Mouse (Mus musculus): ENCODE data around the gene 2610042L04Rik. TPM values are rescaled to one million over a fixed set of nuclear protein-coding genes. Genes with fewer than 3 reads are reported as not detected.
"Not testable (repeated sequence)": the region's sequence is repeated elsewhere in the genome, so short reads cannot be mapped to it uniquely, and the experiment has no call there.

2610042L04Rik gene
- polyA plus RNA-seq, 1 experiment, result not detected

DNA sequence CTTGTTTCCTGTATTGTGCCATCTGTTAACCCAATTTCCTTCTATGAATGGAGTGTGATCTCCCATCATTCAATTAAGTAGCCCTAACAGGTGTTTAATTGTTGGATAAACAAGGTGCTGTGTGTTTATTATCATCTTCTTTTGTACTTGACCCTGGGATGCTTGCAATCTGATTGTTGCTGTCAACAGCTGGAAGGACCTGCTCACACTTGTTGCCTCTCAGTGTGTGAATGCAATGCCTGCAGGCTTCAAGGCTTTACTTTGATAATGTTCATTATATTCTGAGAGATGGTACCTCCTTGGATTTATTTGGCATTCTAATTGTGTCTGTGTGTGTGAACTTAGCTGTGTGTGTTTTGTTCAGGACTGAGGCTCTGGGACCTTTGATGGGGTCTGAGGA, 64.1 kb downstream of the 2610042L04Rik start:
- H3K27me3 ChIP-seq (ENCODE audit: control insufficient read depth, insufficient read depth, low read length, poor library complexity, severe bottlenecking); H3K36me3 ChIP-seq (ENCODE audit: control insufficient read depth, insufficient read depth, low read length, poor library complexity, severe bottlenecking); H3K4me1 ChIP-seq (ENCODE audit: control insufficient read depth, insufficient read depth, low read length); H3K9ac ChIP-seq (ENCODE audit: low read depth, poor library complexity, severe bottlenecking); H3K4me3 ChIP-seq (ENCODE audit: low read depth, low read length); H3K9me3 ChIP-seq (replicated peaks; ENCODE audit: control insufficient read depth, insufficient read depth, low read length, poor library complexity, severe bottlenecking); H3K27ac ChIP-seq (ENCODE audit: insufficient read depth, low read length): not testable (repeated sequence)

DNA sequence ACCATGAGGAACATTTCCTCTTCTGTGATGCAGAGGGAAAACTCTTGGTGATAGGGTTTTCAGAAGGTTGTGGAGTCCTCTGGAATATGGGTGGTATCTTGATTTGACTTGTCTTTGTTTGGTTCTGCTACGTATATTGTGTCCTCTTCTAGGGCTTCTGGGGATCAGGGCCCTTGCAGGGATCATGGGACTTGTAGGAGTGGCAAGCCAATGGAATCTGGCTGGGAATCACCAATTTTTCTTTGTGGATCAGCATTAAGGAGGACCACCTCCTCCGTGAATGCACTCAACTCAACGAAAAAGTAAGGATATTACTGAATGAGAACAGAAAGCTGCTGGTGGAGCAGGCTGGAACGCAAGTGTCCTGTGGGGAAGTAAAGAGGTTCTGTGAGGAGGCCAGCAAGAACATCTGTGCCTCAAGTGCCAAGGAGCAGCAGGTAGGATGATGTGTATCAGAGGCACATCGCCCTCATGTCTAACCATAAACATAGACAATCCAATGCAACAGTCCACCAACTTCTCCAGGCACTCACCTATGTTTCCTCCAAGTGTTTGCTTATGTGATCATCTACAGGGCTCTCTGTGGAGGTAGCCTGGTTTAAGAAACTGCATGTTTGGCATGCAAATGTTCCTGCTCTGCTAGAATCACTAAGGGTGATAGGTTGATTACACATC, 65.7 kb downstream of the 2610042L04Rik start:
- not testable (repeated sequence) for H3K27me3 ChIP-seq (ENCODE audit: control insufficient read depth, insufficient read depth, low read length, poor library complexity, severe bottlenecking); H3K9me3 ChIP-seq (replicated peaks; ENCODE audit: control insufficient read depth, insufficient read depth, low read length, poor library complexity, severe bottlenecking); H3K4me3 ChIP-seq (ENCODE audit: low read depth, low read length); H3K9ac ChIP-seq (ENCODE audit: low read depth, poor library complexity, severe bottlenecking); H3K27ac ChIP-seq (ENCODE audit: insufficient read depth, low read length); H3K36me3 ChIP-seq (ENCODE audit: control insufficient read depth, insufficient read depth, low read length, poor library complexity, severe bottlenecking); H3K4me1 ChIP-seq (ENCODE audit: control insufficient read depth, insufficient read depth, low read length)

DNA sequence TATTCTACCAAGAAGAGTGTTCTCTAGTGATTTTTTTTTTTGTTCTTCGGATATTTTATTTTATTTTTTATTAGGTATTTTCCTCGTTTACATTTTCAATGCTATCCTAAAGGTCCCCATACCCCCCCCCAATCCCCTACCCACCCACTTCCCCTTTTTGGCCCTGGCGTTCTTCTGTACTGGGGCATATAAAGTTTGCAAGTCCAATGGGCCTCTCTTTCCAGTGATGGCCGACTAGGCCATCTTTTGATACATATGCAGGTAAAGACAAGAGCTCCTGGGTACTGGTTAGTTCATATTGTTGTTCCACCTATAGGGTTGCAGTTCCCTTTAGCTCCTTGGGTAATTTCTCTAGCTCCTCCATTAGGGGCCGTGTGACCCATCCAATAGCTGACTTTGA, 66.7 kb downstream of the 2610042L04Rik start:
- H3K27me3 ChIP-seq (ENCODE audit: control insufficient read depth, insufficient read depth, low read length, poor library complexity, severe bottlenecking); H3K27ac ChIP-seq (ENCODE audit: insufficient read depth, low read length); H3K9ac ChIP-seq (ENCODE audit: low read depth, poor library complexity, severe bottlenecking); H3K4me3 ChIP-seq (ENCODE audit: low read depth, low read length); H3K4me1 ChIP-seq (ENCODE audit: control insufficient read depth, insufficient read depth, low read length); H3K9me3 ChIP-seq (replicated peaks; ENCODE audit: control insufficient read depth, insufficient read depth, low read length, poor library complexity, severe bottlenecking); H3K36me3 ChIP-seq (ENCODE audit: control insufficient read depth, insufficient read depth, low read length, poor library complexity, severe bottlenecking): not testable (repeated sequence)

DNA sequence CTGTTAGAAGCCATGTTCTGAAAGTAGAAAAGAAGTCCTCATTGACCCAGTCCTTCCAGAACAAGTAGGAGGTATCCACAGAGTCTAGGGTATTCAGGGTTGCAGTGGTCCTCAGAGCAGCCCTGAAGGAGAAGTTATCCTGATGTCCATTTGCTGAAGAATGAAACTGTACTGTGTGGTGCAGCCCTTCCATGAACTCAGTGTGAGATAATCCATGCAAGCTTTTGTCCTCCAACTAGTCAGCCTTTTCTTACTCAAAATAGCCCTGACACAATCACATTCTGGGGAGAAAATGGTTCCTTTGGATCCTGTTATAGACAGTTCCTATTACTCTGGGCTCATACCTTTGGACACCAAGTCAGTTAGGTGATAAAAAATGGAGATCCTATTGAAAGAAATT, 69.3 kb downstream of the 2610042L04Rik start:
- H3K4me3 ChIP-seq (ENCODE audit: low read depth, low read length); H3K27ac ChIP-seq (ENCODE audit: insufficient read depth, low read length); H3K9me3 ChIP-seq (replicated peaks; ENCODE audit: control insufficient read depth, insufficient read depth, low read length, poor library complexity, severe bottlenecking); H3K36me3 ChIP-seq (ENCODE audit: control insufficient read depth, insufficient read depth, low read length, poor library complexity, severe bottlenecking); H3K9ac ChIP-seq (ENCODE audit: low read depth, poor library complexity, severe bottlenecking); H3K4me1 ChIP-seq (ENCODE audit: control insufficient read depth, insufficient read depth, low read length); H3K27me3 ChIP-seq (ENCODE audit: control insufficient read depth, insufficient read depth, low read length, poor library complexity, severe bottlenecking): not testable (repeated sequence)

Other genes starting within 250 kb of the 2610042L04Rik start
- not detected in 2 replicates for gene Gm8108, start 224.2 kb upstream of the 2610042L04Rik start, polyA plus RNA-seq (2011; ENCODE audit: insufficient read depth, insufficient read length, low read depth, missing spikeins)
- not detected in 2 replicates for gene Gm3127, start 169.7 kb upstream of the 2610042L04Rik start, polyA plus RNA-seq (2011; ENCODE audit: insufficient read depth, insufficient read length, low read depth, missing spikeins)
- not detected in 2 replicates for gene Gm2974, start 152.2 kb upstream of the 2610042L04Rik start, polyA plus RNA-seq (2011; ENCODE audit: insufficient read depth, insufficient read length, low read depth, missing spikeins)
- gene Gm3138, start 85.1 kb upstream of the 2610042L04Rik start, polyA plus RNA-seq (2011; ENCODE audit: insufficient read depth, insufficient read length, low read depth, missing spikeins), result not detected in 2 replicates
- not detected in 2 replicates for gene Gm3149, start 17.5 kb upstream of the 2610042L04Rik start, polyA plus RNA-seq (2011; ENCODE audit: insufficient read depth, insufficient read length, low read depth, missing spikeins)
- not detected in 2 replicates for gene Gm3159, start 62.8 kb downstream of the 2610042L04Rik start, polyA plus RNA-seq (2011; ENCODE audit: insufficient read depth, insufficient read length, low read depth, missing spikeins)
- gene Gm3164, start 80.7 kb downstream of the 2610042L04Rik start, polyA plus RNA-seq (2011; ENCODE audit: insufficient read depth, insufficient read length, low read depth, missing spikeins), result 1.2 TPM in 1 of 2 replicates, not detected in the other
- gene Gm3173, start 96.2 kb downstream of the 2610042L04Rik start, polyA plus RNA-seq (2011; ENCODE audit: insufficient read depth, insufficient read length, low read depth, missing spikeins), result 1.5 TPM in 1 of 2 replicates, not detected in the other
- not detected in 2 replicates for gene Gm3182, start 147.0 kb downstream of the 2610042L04Rik start, polyA plus RNA-seq (2011; ENCODE audit: insufficient read depth, insufficient read length, low read depth, missing spikeins)
- gene Gm3047, start 220.6 kb downstream of the 2610042L04Rik start, polyA plus RNA-seq (2011; ENCODE audit: insufficient read depth, insufficient read length, low read depth, missing spikeins), result not detected in 2 replicates

Measured in ES-Bruce4 (cell line).